Mouse (Mus musculus): ENCODE measurements at regions not wholly inside any gene's neighbourhood (a gene's known extent, or its start where the extent isn't known, plus 50 kb on each side); places are given as distances from the start of the nearest gene placed in this dataset.
A peak's percentile ranks its signal among the peaks of the same experiment; 100 is the strongest.

- intact Hi-C loops (cut with DNase I; ENCODE audit: low total_unique reads): no loop called here
- DNase-seq: no peak
These were observed 143.6 kb upstream of the Ankrd55 start for GRCm38 (mm10) chr13:112144393-112145348.

GRCm38 (mm10) chr13:112152614-112153550 is 135.4 kb upstream of the Ankrd55 start:
- intact Hi-C loops (cut with DNase I; ENCODE audit: low total_unique reads): no loop called here
- peak; percentile 44 for DNase-seq

DNA sequence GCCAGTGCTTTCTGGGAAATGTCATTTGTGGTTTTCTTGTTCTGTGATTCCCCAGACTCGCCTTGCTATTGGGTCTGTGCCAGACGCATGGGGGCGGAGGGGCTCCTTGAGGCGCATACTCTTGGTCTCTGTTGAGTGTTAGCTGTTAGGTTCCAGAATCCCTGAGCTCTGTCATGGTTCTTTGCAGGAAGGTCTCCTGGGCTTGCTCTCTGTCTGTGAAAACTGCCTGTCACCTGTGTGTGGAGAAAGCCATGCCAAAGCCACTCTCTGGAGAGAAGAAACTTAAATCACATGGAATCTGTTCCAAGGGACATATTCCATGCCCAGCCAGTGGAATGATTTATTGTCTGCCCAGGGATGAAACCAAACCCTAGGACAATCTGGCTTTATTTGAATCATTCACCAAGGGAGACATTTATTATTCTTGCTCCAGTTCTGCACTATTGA is 134.5 kb upstream of the Ankrd55 start:
- intact Hi-C loops (cut with DNase I; ENCODE audit: low total_unique reads): no loop called here
- no peak for DNase-seq

DNA sequence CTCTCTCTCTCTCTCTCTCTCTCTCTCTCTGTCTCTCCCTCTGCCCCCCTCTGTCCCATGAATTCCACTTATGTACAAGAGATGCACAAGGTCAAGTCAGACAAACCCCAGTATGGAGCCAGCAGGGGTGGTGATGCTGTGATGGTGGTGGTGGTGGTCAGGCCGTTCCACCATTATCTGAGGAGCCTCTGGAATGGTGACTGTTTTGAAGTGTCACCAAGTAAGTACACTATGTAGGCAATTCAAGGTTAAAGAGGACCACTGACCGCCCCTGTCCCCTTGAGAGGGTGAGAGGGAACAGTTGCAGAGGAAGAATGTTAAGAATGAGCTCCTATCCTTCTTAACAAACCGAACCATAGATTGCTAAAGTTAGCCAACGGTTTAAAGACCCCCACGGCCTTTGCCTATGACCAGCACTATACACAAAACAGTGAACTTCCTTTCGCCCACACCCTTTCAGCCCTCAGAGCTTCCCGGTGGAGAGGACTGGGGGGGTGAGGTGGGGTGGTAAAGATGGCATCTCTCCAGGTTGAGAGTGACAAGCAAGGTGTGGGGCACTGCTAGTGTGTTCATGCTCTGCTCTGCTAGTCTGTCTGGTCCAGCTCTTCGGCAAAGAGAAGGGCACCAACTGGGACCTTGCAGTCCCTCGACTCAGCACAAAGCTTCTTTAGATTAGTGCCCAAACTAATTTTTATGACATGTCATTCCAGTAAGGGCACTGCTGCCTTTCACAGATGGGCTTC is 128.7 kb upstream of the Ankrd55 start:
- intact Hi-C loops (cut with DNase I; ENCODE audit: low total_unique reads): no loop called here
- DNase-seq: no peak

DNA sequence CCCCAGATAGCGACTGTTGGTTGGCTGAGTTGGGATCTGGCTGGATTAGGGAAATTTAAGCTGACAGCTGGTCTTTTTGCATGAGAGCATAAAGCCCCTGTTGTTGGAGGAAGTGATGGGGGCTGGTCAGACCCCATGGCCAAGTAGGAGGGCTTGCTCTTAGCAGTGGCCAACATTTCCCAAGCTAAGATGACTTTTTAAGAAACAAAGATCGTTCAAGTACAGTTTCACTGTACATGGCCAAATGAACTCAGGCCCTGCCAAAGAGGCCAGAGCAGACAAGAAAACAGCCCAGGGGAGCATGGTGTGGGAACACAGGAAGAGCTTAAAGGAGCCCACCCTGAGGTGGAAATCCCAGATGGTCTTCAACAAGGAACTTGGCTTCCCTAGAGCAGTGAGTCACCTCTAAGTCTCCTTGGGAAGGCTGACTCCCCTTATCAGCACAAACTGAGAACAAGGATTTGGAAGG is 128.0 kb upstream of the Ankrd55 start:
- intact Hi-C loops (cut with DNase I; ENCODE audit: low total_unique reads): no loop called here
- DNase-seq: peak; percentile 58

DNA sequence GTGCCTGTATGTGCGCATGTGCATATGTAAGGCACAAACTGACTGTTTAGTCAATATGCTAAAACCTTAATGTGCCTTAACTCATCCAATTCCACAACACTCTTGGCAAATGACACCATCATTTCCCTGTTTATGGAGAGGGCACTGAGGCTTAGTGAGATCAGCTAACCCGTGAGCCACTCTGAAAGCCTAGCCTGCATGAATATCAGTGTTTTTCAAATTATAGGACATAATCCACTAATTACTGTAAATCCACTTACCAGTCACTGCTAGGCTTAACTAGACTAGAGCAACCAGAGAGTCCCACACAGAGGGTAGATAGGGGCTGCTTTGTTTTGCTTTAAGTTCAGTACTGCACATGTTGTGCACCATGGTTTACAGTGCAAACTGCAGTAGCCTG is 127.5 kb upstream of the Ankrd55 start:
- intact Hi-C loops (cut with DNase I; ENCODE audit: low total_unique reads): no loop called here
- DNase-seq: no peak

DNA sequence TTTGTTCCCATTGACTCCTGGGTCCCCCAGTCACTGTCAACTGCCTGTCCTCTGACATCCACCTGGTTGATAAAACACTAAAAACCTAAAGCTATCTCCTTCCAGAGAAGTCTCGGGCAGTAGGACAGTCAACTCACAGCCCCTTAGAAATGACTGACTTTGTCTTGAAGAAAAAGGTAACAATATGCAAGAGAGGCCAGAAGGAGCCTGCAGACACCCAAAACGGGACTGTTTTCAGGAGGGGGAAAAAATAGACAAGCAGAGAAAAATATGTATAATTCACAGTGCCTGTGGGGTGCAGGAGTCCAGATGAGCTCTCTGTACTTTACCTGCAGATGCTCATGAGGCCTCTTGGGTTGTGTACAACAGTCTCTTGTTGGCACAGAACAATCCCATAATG is 126.4 kb upstream of the Ankrd55 start:
- no peak for DNase-seq
- intact Hi-C loops (cut with DNase I; ENCODE audit: low total_unique reads): no loop called here

GRCm38 (mm10) chr13:112165921-112166320 is 122.3 kb upstream of the Ankrd55 start:
- no peak for DNase-seq
- intact Hi-C loops (cut with DNase I; ENCODE audit: low total_unique reads): no loop called here

- DNase-seq: no peak
- intact Hi-C loops (cut with DNase I; ENCODE audit: low total_unique reads): no loop called here
These were observed 121.9 kb upstream of the Ankrd55 start for GRCm38 (mm10) chr13:112166338-112166802.

DNA sequence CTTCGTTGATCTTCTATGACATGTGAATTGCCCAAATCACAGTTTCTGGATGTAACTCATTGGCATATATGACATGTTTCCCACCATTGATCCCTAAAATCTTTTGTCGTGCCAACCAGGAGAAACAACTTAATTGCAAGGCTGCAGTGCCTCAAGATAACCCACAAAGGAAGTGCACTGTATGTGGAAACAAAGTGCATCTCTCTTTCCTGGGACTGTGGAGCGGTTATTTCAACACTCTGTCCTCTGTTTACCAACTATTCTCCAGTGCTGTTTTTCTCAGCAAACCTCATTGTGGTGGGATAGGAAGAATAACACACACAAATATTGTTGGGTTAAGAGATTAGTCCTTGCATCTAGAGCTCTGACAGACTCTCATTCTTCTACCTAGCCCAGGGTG is 119.8 kb upstream of the Ankrd55 start:
- no peak for DNase-seq
- intact Hi-C loops (cut with DNase I; ENCODE audit: low total_unique reads): no loop called here

GRCm38 (mm10) chr13:112170872-112171271 is 117.4 kb upstream of the Ankrd55 start:
- DNase-seq: no peak
- intact Hi-C loops (cut with DNase I; ENCODE audit: low total_unique reads): no loop called here

DNA sequence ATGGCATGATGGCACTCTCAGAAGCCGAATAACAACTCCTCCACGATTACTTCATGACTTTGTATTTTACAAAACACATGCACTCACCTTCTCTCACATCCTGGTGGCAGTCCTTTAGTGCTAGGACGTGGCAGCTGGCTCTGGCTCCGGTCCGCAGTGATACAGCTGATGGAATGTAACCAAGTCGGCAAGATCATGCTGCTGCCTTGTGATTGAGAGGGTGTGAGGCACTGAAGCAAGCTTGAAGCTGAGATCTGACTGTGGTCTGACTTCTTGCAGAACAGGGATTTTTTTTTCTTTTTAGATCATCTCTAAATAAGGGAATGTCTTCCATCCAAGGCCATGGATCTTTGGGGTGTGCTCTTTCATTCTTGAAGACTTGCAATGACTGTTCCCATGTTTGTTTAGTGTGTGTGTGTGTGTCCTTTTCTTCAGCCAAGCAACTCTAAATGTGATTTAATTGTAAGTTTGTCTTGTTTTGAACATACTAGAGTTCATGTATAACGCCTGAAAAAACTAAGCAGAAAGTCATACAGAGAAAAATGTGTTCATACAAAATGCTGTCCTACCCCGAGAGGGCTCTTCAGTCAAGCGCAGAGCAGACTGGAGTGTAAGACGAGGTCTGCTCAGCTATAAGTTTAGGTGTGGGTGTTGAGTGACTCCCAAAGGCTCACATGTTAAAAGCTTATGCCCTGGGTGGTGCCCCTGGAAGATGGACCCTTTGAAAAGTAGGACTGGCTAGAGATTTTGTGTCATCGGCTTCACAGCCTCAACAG is 116.1 kb upstream of the Ankrd55 start:
- intact Hi-C loops (cut with DNase I; ENCODE audit: low total_unique reads): no loop called here
- no peak for DNase-seq

DNA sequence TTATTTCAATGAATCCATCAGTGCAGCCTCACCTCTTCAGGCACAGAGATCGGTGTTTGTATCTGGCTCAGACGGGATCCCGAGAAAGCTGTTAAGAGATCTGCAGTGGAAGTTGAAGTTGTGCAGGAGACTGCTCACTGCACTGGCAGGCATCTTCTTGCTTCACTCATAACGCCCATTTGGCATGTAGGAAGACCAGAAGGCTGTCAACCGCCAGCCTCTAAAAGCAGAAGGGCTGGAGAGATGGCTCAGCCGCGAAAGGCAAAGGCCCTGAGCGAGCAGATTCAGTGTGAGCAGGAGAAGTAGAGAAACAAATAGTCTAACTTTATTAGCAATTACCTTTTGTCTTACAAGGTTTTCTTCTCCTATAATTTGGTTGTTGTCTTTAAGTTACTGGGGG is 114.3 kb upstream of the Ankrd55 start:
- intact Hi-C loops (cut with DNase I; ENCODE audit: low total_unique reads): no loop called here
- DNase-seq: no peak

DNA sequence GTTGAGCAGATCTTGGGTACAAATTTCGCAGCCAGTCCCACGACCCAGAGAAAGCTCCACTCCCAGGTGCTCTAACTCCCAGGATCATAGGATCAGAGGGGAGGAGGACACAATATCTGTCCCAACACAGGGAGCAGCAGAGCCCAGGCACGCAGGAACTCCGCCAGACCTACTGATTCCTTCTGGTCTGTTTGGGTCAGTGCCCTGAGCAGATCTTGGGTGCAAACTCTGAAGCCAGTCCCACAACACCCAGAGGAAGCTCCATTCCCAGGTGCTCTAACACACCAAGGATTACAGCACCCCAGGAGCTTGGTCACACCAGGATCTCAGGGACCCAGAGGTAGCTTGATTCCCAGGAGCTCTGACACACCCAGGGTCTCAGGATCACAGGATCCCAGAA is 110.2 kb upstream of the Ankrd55 start:
- no peak for DNase-seq
- intact Hi-C loops (cut with DNase I; ENCODE audit: low total_unique reads): no loop called here

GRCm38 (mm10) chr13:112183996-112184395 is 104.3 kb upstream of the Ankrd55 start:
- DNase-seq: no peak
- intact Hi-C loops (cut with DNase I; ENCODE audit: low total_unique reads): no loop called here

- intact Hi-C loops (cut with DNase I; ENCODE audit: low total_unique reads): no loop called here
- DNase-seq: no peak
These were observed 103.1 kb upstream of the Ankrd55 start for GRCm38 (mm10) chr13:112185116-112185515.

DNA sequence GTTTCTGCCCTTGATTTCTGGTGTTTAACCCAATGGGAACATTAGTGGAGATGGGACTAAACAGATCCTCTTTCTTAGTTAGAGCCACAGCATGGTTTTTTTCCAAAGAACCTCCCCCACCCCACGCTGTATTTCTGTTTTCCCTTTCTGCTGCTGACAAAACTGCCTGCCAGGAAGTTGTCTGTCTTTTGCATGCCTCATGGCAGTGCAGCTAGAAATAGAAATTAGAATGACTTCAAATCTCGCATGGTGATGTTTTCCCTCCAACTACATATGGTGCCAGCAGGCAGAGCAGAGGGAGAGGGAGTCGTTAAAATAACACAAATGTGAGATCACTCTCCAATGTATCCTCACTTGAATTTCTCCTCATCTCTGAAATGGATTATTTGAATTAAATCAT is 101.0 kb upstream of the Ankrd55 start:
- no peak for DNase-seq
- intact Hi-C loops (cut with DNase I; ENCODE audit: low total_unique reads): no loop called here

GRCm38 (mm10) chr13:112188313-112188712 is 99.9 kb upstream of the Ankrd55 start:
- intact Hi-C loops (cut with DNase I; ENCODE audit: low total_unique reads): no loop called here
- no peak for DNase-seq

Measured in gastrocnemius, postnatal 14 days (tissue).